Mouse (Mus musculus) megakaryocyte, embryonic 14.5 days (primary cell): ENCODE data around the gene Rgs16.

Experiments
- FLI1 ChIP-seq: IDR thresholded peaks from 2 replicates; pipeline ENCODE4 v1.6.1; 2012; ENCODE audit warnings: low read length, inconsistent platforms, mixed read lengths
- GATA1 ChIP-seq: IDR thresholded peaks from 3 replicates; pipeline ENCODE4 v1.6.1; 2012; ENCODE audit warnings: mixed read lengths, low read length, inconsistent platforms, borderline replicate concordance

GRCm38 (mm10) chr1:153748549-153748948, 8.4 kb downstream of the Rgs16 start:
- TF ChIP-seq GATA1, result no peak
- TF ChIP-seq FLI1, result no peak
